Mouse (Mus musculus) lung, postnatal 10 days (tissue): ENCODE data around the gene Josd1.
"Not testable (repeated sequence)": the region's sequence is repeated elsewhere in the genome, so short reads cannot be mapped to it uniquely, and the experiment has no call there.

ENCODE experiments used
- DNase-seq: peaks from one replicate; pipeline ENCODE4 v3.0.0; 2021

Gene Josd1

DNA sequence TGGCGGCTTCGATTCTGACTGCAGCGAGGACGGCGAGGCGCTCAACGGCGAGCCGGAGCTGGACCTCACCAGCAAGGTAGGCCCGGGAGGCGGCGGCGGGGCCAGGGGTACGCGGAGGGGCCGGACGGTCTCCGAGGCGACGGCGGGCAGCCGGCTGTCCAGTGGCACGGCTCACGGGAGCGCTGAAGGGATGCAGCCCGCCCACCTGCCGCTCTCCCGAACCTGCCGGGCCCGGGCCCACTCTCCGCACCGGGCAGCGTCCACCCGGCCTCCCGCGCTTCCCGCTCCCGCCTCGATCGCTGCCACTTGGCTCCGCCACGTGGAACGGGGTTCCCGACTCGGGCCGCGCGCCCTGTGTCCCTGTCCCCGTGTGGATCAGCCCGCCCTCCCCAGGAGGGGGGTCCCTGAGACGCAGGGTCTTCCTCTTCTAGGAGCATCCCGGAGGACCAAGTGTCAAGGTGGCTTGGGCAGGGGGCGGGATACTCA lies 3.3 kb upstream of the Josd1 start:
- peak; percentile 57 for DNase-seq

DNA sequence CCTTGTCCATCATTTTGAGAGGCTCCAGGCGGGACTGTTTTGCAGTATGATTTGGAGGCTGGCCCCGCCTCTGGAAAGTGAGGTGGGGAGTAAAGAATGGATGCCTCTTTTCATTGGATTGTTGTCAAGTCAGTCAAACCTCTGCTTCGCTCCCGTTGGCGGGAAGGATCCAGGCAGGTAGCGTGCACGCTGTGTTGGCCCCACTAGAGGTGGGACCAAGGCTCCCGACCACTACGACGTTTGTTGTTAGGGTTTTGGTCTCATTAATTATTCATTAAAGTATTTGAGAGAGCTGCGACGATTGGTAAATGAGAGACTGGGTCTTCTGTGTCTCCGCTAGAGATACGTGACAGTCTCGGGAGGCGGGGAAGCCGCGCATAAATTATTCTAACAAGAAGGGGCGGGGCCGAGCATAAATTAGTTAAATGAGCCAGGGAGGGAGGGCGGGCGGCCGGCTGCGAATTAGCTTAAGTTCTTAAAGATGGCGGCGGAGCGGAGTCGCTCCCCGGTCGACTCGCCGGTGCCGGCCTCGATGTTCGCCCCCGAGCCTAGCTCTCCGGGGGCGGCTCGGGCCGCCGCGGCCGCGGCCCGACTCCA lies 2.8 kb upstream of the Josd1 start, which contains the start of gene Gtpbp1:
Gene Gtpbp1, plus strand, starts transcription at position 420 of the 597 bp plus-strand sequence.
- DNase-seq = peak; percentile 99

DNA sequence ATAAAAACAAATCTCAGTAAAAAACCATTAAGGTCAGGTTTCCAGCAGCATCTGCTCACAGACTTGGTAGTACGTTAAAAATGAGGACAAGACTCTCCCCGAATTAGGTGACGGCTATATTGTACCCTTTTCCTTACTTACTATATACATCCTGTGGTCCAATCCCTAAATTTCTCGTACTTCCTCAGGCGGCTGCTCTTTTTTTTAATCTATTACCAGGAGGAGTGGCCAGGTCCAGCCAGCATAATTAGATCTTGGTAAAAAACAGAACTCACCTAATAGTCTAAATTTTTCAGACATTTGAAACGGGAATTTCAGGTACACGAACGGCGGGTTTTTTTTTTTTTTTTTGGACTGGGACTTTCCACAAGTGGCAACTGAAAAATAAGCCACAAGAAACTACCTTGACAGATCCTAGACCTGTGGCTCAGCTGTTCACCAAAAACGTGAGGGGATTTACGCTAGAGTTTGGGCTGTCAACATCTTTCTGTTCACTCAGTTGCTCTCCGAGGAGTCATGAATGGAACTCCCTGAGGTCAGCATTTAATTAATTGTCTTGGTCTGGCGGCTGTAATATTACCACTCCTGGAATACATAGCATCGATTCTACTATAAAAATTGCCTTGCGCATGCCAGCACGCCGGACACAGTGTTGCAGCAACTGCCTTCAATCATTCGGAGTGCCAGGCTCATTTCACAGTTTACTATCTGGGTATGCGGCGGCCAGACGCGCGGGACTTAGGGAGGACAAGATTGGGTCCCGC lies 2.1 kb upstream of the Josd1 start:
- DNase-seq = no peak

- no peak for DNase-seq
Observed at GRCm38 (mm10) chr15:79688268-79688956, 693 bp upstream of the Josd1 start.

DNA sequence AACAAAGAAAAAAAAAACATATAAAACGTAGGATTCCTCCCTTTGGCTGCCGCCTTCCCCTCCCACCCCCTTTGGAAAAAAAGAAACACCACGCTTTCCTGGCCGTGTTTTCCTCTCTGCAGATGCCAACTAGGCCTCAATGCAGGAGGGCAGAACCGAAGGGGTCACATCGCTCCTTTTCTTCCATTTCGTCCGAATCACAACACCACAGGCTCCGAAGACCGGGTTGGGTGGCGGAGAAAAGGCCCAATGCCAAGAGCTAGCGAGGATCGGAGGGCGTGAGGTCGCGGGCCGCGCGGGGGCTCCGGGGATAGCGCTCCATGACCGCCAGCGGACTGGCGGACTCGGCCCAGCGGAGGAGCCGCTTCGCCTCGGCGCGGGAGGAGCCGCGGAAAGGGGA lies 544 bp downstream of the Josd1 start:
- DNase-seq = peak; percentile 53

DNA sequence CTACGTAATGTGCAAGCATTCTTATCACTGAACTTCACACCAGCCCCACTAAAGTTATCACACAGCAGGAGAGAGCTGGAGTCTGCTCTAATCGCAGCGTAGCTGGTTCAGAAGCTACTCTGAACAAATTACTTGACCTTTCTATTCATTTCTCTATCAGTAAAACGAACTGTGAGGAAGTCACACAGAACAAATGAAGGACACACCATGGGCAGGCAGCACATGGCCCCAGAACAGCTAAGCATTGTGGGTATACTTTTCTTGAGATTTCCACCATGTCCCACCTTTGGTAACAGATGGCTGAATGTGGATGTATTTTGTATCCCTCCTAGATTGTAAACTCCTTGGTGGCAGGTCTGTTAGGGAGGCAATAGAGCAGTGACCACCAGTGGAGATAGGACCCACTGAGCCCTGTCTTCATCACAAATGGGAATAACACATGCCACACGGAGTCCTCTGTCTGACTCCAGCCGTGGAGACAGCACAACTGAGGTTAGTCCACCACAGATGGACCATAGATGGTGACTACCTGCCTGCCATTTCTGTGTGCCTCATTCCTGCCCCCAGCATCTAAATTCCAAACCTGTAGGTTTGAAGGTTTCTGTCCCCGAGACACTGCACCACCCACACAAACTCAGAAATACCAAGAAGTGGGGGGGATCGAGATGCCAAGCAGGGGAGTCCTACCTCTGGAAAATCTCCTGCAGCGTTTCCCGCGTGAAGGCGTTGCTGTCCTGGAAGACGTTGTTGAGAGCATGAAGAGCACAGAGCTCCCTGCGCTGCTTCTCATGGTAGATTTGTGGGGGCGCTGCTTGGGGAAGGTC lies 1.5 kb downstream of the Josd1 start:
- DNase-seq = no peak

DNA sequence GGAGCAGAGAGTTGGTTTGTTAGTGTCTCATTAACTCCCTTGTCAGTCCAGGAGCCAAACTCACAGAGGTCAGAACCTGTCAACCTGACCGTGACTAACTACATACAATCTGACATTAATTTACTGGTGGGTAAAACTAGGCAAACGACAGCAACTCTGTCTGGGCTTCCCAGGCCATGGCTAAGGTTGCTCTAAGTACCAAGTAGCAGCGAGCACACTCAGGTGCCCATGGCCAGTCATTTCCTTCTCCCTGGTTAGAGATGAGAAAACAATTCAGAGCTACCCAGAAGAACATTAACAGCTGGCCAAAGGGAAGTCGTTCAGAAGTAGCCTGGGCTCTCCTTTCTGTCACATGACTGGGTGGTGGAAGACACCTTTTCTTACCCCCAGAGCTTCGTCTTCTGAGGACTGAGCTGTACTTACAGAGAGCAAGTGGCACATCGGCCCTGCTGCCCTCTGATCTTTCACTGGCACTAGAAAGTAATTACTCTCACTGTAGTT lies 2.5 kb downstream of the Josd1 start:
- DNase-seq = no peak

- DNase-seq = no peak
Observed at GRCm38 (mm10) chr15:79684616-79685015, 3.1 kb downstream of the Josd1 start.

- no peak for DNase-seq
Observed at GRCm38 (mm10) chr15:79683707-79684465, 3.8 kb downstream of the Josd1 start.

- DNase-seq = no peak
Observed at GRCm38 (mm10) chr15:79683146-79683545, 4.6 kb downstream of the Josd1 start.

GRCm38 (mm10) chr15:79681973-79682372 lies 5.7 kb downstream of the Josd1 start:
- no peak for DNase-seq

GRCm38 (mm10) chr15:79677936-79678335 lies 9.8 kb downstream of the Josd1 start:
- no peak for DNase-seq

- not testable (repeated sequence) for DNase-seq
Observed at GRCm38 (mm10) chr15:79671828-79672348, 15.8 kb downstream of the Josd1 start.

GRCm38 (mm10) chr15:79670972-79671299 lies 16.8 kb downstream of the Josd1 start:
- no peak for DNase-seq

- DNase-seq = peak; percentile 94
Observed at GRCm38 (mm10) chr15:79670249-79670971, 17.3 kb downstream of the Josd1 start, which contains the start of gene Tomm22. TSS of gene Tomm22 (plus strand) at chr15:79670861.

DNA sequence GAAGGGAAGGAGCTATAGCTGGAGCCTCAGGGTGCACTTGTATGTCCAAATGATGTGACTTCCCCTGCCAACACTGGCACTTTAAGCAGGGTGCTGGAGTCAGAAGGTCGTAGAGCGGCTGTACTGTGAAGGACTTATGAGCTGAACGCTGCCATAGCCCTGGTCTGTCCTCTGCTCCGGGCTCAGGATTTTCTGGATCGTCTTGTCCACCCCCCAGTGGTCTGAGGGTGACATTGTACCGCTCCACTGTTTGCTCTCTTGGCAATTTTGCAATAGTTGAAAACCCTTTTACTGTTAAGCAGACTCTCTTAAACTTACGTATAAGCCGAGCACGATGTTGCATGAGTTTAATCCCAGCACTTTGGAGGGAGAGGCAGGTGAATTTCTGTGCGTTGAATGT lies 18.5 kb downstream of the Josd1 start:
- DNase-seq = peak; percentile 73

- DNase-seq = no peak
Observed at GRCm38 (mm10) chr15:79664666-79665065, 23.1 kb downstream of the Josd1 start.

- peak; percentile 60 for DNase-seq
Observed at GRCm38 (mm10) chr15:79661852-79662251, 25.9 kb downstream of the Josd1 start.

DNA sequence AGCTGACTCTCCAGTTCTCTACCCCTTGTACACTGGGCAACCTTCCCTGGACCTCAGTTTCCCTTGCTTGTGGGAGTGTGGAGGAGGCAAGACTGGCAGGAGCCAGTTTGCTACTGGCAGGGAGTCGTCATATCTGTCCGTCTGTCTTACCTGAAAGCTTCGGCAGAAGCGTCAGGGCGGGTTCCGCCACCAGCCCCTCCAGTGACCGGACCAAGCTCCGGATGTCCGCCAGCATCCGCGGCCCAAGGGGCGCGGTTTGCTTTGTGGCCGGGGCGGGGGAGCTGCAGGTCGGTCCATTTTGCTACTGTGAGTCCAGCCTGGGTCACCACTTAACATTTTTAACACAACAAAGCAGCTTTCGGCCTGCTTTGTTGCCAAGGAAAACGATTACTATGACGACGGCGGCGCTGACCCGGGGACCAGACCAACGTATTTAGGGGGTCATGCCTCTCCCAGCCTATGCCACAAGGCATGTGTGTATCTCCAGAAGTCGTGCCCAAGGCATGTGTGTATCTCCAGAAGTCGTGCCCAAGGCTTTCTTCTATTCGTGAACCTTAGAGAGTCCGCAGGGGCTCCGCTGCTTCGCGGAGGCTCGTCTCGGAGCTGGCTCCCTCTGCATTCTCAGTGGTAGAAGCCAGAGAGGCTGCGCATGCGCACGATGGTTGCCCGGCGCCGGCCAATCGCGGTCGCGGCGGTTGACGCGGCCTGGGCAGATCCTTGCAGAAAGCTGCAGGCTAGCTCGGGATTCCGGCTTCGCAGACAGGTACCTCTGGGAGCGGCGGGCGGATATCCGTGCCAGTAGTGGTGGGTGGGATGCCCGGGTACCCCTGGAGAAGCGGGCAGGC lies 29.0 kb downstream of the Josd1 start, which contains the start of the genes Fam227a and Cby1:
Gene Fam227a, minus strand, starts transcription at position 426 of the 845 bp plus-strand sequence.
Gene Cby1, plus strand, starts transcription at position 669 of the 845 bp plus-strand sequence.
- DNase-seq = peak; percentile 96
